9 mouse cellular contexts compared by ENCODE assay signal in the genomic region with DNA sequence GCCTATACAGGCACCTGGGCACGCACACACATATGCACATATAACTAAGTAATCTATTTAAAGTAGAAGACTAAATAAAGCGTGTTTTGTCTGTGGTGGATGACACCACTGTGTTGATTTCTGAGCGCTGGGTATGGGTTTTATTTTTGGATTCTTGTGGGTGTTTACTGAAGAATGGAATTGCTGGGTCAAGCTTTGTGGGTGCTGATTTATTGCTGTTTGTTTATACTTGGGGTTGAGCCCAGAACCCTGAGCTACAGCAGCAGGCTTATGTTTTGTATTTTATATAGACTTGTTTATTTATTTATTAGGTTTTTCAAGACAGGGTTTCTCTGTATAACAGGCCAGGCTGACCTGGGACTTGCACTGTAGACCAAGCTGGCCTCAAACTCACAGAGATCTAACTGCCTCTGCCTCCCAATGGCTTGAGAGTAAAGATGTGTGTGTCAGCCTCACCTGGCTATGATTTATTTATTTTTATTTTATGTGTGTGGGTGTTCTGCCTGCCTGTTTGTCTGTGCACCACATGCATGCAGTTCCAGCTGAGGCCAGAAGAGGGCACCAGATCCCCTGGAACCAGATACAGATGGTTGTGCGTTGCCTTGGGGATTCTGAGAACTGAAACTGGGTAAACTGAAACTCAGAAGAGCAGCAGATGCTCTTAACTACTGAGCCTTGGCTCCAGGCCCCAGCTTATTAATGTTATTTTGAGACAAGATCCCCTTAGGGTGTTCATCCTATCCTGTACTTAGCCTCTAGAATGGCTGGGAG. TPM values are rescaled to one million over a fixed set of nuclear protein-coding genes. Genes with fewer than 3 reads are reported as not detected.
DNase-seq lines count a peak whose midpoint lies in the region; ATAC-seq and TF ChIP-seq lines count a peak whose summit lies in the region.
"Had no signal": no experiment of that assay in that cellular context is flagged by ENCODE, and none has a peak within 500 bp of the region (broad histone marks: within the 10 kb centered on the region; RNA-seq: fewer than 3 reads in every experiment).

No protein-coding gene starts in this region.

- H3K4me3 ChIP-seq in heart, embryonic 11.5 days (ENCODE audit: low read depth, low read length), result no peak overlapping the region
- no peak overlapping the region for H3K4me3 ChIP-seq in C2C12 (ENCODE audit: insufficient read depth, poor library complexity, severe bottlenecking)
- H3K4me3 ChIP-seq in limb, embryonic 11.5 days (ENCODE audit: low read depth, low read length), result no peak overlapping the region
- no peak overlapping the region for H3K4me3 ChIP-seq in olfactory bulb, adult 2 months (ENCODE audit: insufficient read depth, low read depth, low read length)

- DNase-seq in heart, postnatal 4 days, result peak; percentile 64
- peak; percentile 87 for DNase-seq in R1 (ENCODE audit: low read depth, low spot score)
- DNase-seq in embryo, embryonic 11.5 days (ENCODE audit: low read depth, low spot score), result peak; percentile 42
- DNase-seq in limb, embryonic 11.5 days (ENCODE audit: low spot score), result peak; percentile 81
- DNase-seq in thymus, postnatal 36 days, result peak; percentile 69 to 73

- H3K79me3 ChIP-seq in C2C12 (ENCODE audit: low read depth), result peaks cover 9% of the 10 kb centered on the region

- H3K4me2 ChIP-seq in heart, embryonic 11.5 days, result no peak overlapping the region
- H3K4me2 ChIP-seq in limb, embryonic 11.5 days (ENCODE audit: low read depth, severe bottlenecking), result no peak overlapping the region

- no peak overlapping the region for H3ac ChIP-seq in C2C12 (ENCODE audit: control insufficient read depth, insufficient read length, low read depth)

- 75% methylated on average over 4 of the region's 4 CpGs for WGBS in heart, embryonic 11.5 days (ENCODE audit: insufficient replicate concordance)
- 84% methylated on average over 4 of the region's 4 CpGs for WGBS in limb, embryonic 11.5 days
- WGBS in olfactory bulb, adult 2 months, result 41% methylated on average over 4 of the region's 4 CpGs

- H3K27ac ChIP-seq in heart, embryonic 11.5 days (ENCODE audit: low read depth, low read length), result no peak overlapping the region
- H3K27ac ChIP-seq in limb, embryonic 11.5 days (replicated peaks; ENCODE audit: low read depth, low read length), result no peak overlapping the region
- peak overlapping the region; percentile 82 for H3K27ac ChIP-seq in olfactory bulb, adult 2 months (ENCODE audit: insufficient read depth, low read depth, low read length)
- H3K27ac ChIP-seq: macrophage had no signal

- no peak overlapping the region for H3K9ac ChIP-seq in heart, embryonic 11.5 days (ENCODE audit: low read depth, low read length)
- no peak overlapping the region for H3K9ac ChIP-seq in limb, embryonic 11.5 days (ENCODE audit: low read length)

- H3K36me3 ChIP-seq in heart, embryonic 11.5 days (ENCODE audit: control insufficient read depth, insufficient read depth, low read length), result no peaks in the 10 kb centered on the region
- H3K36me3 ChIP-seq in C2C12 (ENCODE audit: control insufficient read depth, insufficient read depth), result no peaks in the 10 kb centered on the region
- H3K36me3 ChIP-seq in limb, embryonic 11.5 days (ENCODE audit: control insufficient read depth, insufficient read depth, low read length), result no peaks in the 10 kb centered on the region

- peaks cover 16% of the 10 kb centered on the region for H3K79me2 ChIP-seq in C2C12 (ENCODE audit: control insufficient read depth, insufficient read depth)

- no peak for ATAC-seq in heart, embryonic 11.5 days (replicated peaks; ENCODE audit: insufficient number of reproducible peaks, low FRiP score, low TSS enrichment)
- ATAC-seq in limb, embryonic 11.5 days (ENCODE audit: insufficient number of reproducible peaks, low FRiP score, low TSS enrichment, low read depth), result no peak

- peak; percentile 45 for TF ChIP-seq CTCF in C2C12 (IDR thresholded peaks at IDR 0.05; ENCODE audit: control insufficient read depth, insufficient read depth, insufficient read length)
- peak; percentile 78 for TF ChIP-seq CTCF in olfactory bulb, adult 2 months (IDR thresholded peaks at IDR 0.05; ENCODE audit: insufficient read depth, low read depth, low read length)

- H3K27me3 ChIP-seq in heart, embryonic 11.5 days (ENCODE audit: control insufficient read depth, insufficient read depth, low read length), result no peaks in the 10 kb centered on the region
- H3K27me3 ChIP-seq in C2C12 (ENCODE audit: control insufficient read depth, insufficient read depth, insufficient read length), result no peaks in the 10 kb centered on the region
- no peaks in the 10 kb centered on the region for H3K27me3 ChIP-seq in limb, embryonic 11.5 days (ENCODE audit: control insufficient read depth, insufficient read depth, low read length)

- TF ChIP-seq POLR2A in olfactory bulb, adult 2 months (IDR thresholded peaks at IDR 0.05; ENCODE audit: insufficient read depth, low read depth, low read length), result no peak

- H3K9me3 ChIP-seq in heart, embryonic 11.5 days (replicated peaks; ENCODE audit: control insufficient read depth, low read length), result no peaks in the 10 kb centered on the region
- no peaks in the 10 kb centered on the region for H3K9me3 ChIP-seq in limb, embryonic 11.5 days (ENCODE audit: control insufficient read depth, low read length)

- peaks cover 10% of the 10 kb centered on the region; the same call in 1 of the 2 replicates for H3K4me1 ChIP-seq in heart, embryonic 11.5 days (ENCODE audit: control insufficient read depth, insufficient read depth, low read length)
- peaks cover 12% of the 10 kb centered on the region for H3K4me1 ChIP-seq in limb, embryonic 11.5 days (ENCODE audit: control insufficient read depth, insufficient read depth, low read length)
- H3K4me1 ChIP-seq in olfactory bulb, adult 2 months (ENCODE audit: control insufficient read depth, insufficient read depth, low read length), result peaks cover 25% of the 10 kb centered on the region

TF ChIP-seq in C2C12, 6 proteins besides CTCF, POLR2A, EP300 and RAD21:
- TF ChIP-seq MYOD1 (IDR thresholded peaks at IDR 0.05; ENCODE audit: control insufficient read depth, insufficient read length, low read depth) (no peak), MAX (IDR thresholded peaks at IDR 0.05) (no peak), USF1 (IDR thresholded peaks at IDR 0.05; ENCODE audit: low read depth) (no peak), CEBPB (IDR thresholded peaks at IDR 0.05; ENCODE audit: low read depth) (no peak), MYOG (IDR thresholded peaks at IDR 0.05; ENCODE audit: control insufficient read depth, extremely low read depth, insufficient read length) (no peak), FOSL1 (IDR thresholded peaks at IDR 0.05; ENCODE audit: insufficient read depth, low read length, poor library complexity, severe bottlenecking) (no peak)

RNA-seq across cellular contexts. Expression of gene Gtf2ird2, which starts 3.3 kb away (rescaled TPM):
- total RNA-seq in heart, postnatal 4 days (2021), result 1 to 10 TPM; 6.9 to 9.3 TPM
- polyA plus RNA-seq in heart, embryonic 11.5 days (2014; fragmentation: Nextera tagmentation; extraction: Ambion mirVana), result 5.3 and 6.5 TPM in 2 replicates
- polyA plus RNA-seq in C2C12 (2012; fragmentation: generic; extraction: Trizol), result 4.2 TPM
- 6.6 and 7.9 TPM in 2 replicates for polyA plus RNA-seq in limb, embryonic 11.5 days (2014; fragmentation: Nextera tagmentation; extraction: Ambion mirVana)
- not detected in 2 replicates for polyA plus RNA-seq in olfactory bulb, adult 2 months (2012; ENCODE audit: insufficient read depth, insufficient read length, low replicate concordance, missing spikeins)

RNA-seq across cellular contexts. Expression of gene Rcc1l, which starts 10.6 kb away (rescaled TPM):
- 10 to 100 TPM; 26.9 to 30.6 TPM for total RNA-seq in heart, postnatal 4 days (2021)
- polyA plus RNA-seq in heart, embryonic 11.5 days (2014; fragmentation: Nextera tagmentation; extraction: Ambion mirVana), result 21.0 and 21.8 TPM in 2 replicates
- 28.8 TPM for polyA plus RNA-seq in C2C12 (2012; fragmentation: generic; extraction: Trizol)
- polyA plus RNA-seq in limb, embryonic 11.5 days (2014; fragmentation: Nextera tagmentation; extraction: Ambion mirVana), result 32.7 and 35.8 TPM in 2 replicates
- not detected in 2 replicates for polyA plus RNA-seq in olfactory bulb, adult 2 months (2012; ENCODE audit: insufficient read depth, insufficient read length, low replicate concordance, missing spikeins)

RNA-seq across cellular contexts. Expression of gene Ncf1, which starts 42.3 kb away (rescaled TPM):
- total RNA-seq in heart, postnatal 4 days (2021), result 1 to 10 TPM; 2.1 to 2.5 TPM
- polyA plus RNA-seq in heart, embryonic 11.5 days (2014; fragmentation: Nextera tagmentation; extraction: Ambion mirVana), result 1.8 and 2.2 TPM in 2 replicates
- polyA plus RNA-seq in C2C12 (2012; fragmentation: generic; extraction: Trizol), result 0.01 TPM
- polyA plus RNA-seq in limb, embryonic 11.5 days (2014; fragmentation: Nextera tagmentation; extraction: Ambion mirVana), result 1.8 and 2.4 TPM in 2 replicates
- polyA plus RNA-seq in olfactory bulb, adult 2 months (2012; ENCODE audit: insufficient read depth, insufficient read length, low replicate concordance, missing spikeins), result not detected in 2 replicates

Comparison
In these comparisons a context has a peak if more than half of its experiments do, and no peak if none do; other contexts are left out.
1. RNA of gene Rcc1l, which starts 10.6 kb away (polyA plus RNA-seq): 32.7 to 35.8 TPM in limb, embryonic 11.5 days, 28.8 TPM in C2C12 (single experiment) and 21.0 to 21.8 TPM in heart, embryonic 11.5 days; not detected in olfactory bulb, adult 2 months; every median in the first group is over 10 times any median in the second.
2. Peak in every context shown above with its lines, with median percentiles within 50 percentile points of each other: DNase-seq.